Mouse (Mus musculus) midbrain, embryonic 11.5 days (tissue): ENCODE data around the gene Shcbp1. TPM values are rescaled to one million over a fixed set of nuclear protein-coding genes. Genes with fewer than 3 reads are reported as not detected.
"Not testable (repeated sequence)": the region's sequence is repeated elsewhere in the genome, so short reads cannot be mapped to it uniquely, and the experiment has no call there.

Experiments
- ATAC-seq: fragments of 200-750 bp; cut with Nextera tagmentation; 2 replicates; pipeline ENCODE4 v1.8.0; 2017; ENCODE audit warnings: moderate TSS enrichment, moderate library complexity; ENCODE audit not compliant: low FRiP score
- DNase-seq: peaks from one replicate; pipeline ENCODE4 v3.0.0; 2015; ENCODE audit warnings: low spot score; ENCODE audit errors: missing footprints
- H3K27ac ChIP-seq: fragments of 300-500 bp; sonication (generic); 2 replicates; pipeline ENCODE4 v1.5.1; 2014; ENCODE audit warnings: low read depth, low read length
- H3K27me3 ChIP-seq: fragments of 300-500 bp; sonication (generic); 2 replicates; pipeline ENCODE4 v1.6.1; 2014; ENCODE audit warnings: mild to moderate bottlenecking, low read length, moderate library complexity, mixed read lengths; ENCODE audit not compliant: control insufficient read depth, insufficient read depth
- H3K36me3 ChIP-seq: fragments of 300-500 bp; sonication (generic); 2 replicates; pipeline ENCODE4 v1.6.1; 2014; ENCODE audit warnings: mild to moderate bottlenecking, low read length, moderate library complexity, mixed read lengths; ENCODE audit not compliant: control insufficient read depth, insufficient read depth
- H3K4me1 ChIP-seq: fragments of 300-500 bp; sonication (generic); 2 replicates; pipeline ENCODE4 v1.6.1; 2014; ENCODE audit warnings: low read length; ENCODE audit not compliant: control insufficient read depth, insufficient read depth
- H3K4me2 ChIP-seq: fragments of 300-500 bp; sonication (generic); 2 replicates; pipeline ENCODE4 v1.6.1; 2014; ENCODE audit warnings: mild to moderate bottlenecking, moderate library complexity
- H3K4me3 ChIP-seq: fragments of 300-500 bp; sonication (generic); 2 replicates; pipeline ENCODE4 v1.5.1; 2014; ENCODE audit warnings: low read depth, low read length
- H3K9ac ChIP-seq: fragments of 300-500 bp; sonication (generic); 2 replicates; pipeline ENCODE4 v1.6.1; 2014; ENCODE audit warnings: low read length
- H3K9me3 ChIP-seq: fragments of 300-500 bp; sonication (generic); 2 replicates; pipeline ENCODE4 v1.6.1; 2016; ENCODE audit warnings: low read length; ENCODE audit not compliant: control insufficient read depth
- WGBS: fragments of 180-500 bp; shearing (Covaris S2); extraction: QIAGEN DNeasy Blood & Tissue Kit; methylation state at CpG from one replicate; pipeline ENCODE4 v1.1.7; 2014; 5-methylcytosine and 5-hydroxymethylcytosine counted together
- polyA plus RNA-seq: library from polyadenylated mRNA; unstranded; fragments of >200 nt; fragmentation: Nextera tagmentation; extraction: Ambion mirVana; gene quantifications from 2 replicates; pipeline ENCODE4 v1.2.1, GENCODE M21; 2014

Shcbp1 gene
- polyA plus RNA-seq, 1 experiment from 2014 or later, result 78.2 TPM

- not testable (repeated sequence) for ATAC-seq, H3K27me3 ChIP-seq, H3K36me3 ChIP-seq, H3K27ac ChIP-seq, H3K4me3 ChIP-seq, H3K9me3 ChIP-seq, H3K4me1 ChIP-seq, H3K4me2 ChIP-seq, DNase-seq, H3K9ac ChIP-seq
- 83% methylated on average over 7 of the region's 7 CpGs for WGBS
Measured at GRCm38 (mm10) chr8:4707916-4708315, 71.5 kb downstream of the Shcbp1 start.

- Histone ChIP-seq H3K9ac (no peak overlapping the region), H3K36me3 (no peaks in the 10 kb centered on the region), H3K4me3 (no peak overlapping the region), H3K27ac (no peak overlapping the region), H3K4me2 (no peak overlapping the region), H3K27me3 (no peaks in the 10 kb centered on the region), H3K9me3 (no peaks in the 10 kb centered on the region), H3K4me1 (no peaks in the 10 kb centered on the region)
- 66% methylated on average over 1 of the region's 1 CpGs for WGBS
- ATAC-seq, result no peak
- DNase-seq, result no peak
Measured at GRCm38 (mm10) chr8:4691634-4692033, 87.7 kb downstream of the Shcbp1 start.

Other genes starting within 250 kb of the Shcbp1 start
- gene Zfp958, start 166.4 kb downstream of the Shcbp1 start, polyA plus RNA-seq, result 16.4 and 16.5 TPM in 2 replicates